In genomic region chr4:103466019-103466589, GRCm38 (mm10) we compare ENCODE assay signal across 22 mouse cellular contexts.
DNase-seq lines count a peak whose midpoint lies in the region; ATAC-seq and TF ChIP-seq lines count a peak whose summit lies in the region.
"Had no signal": no experiment of that assay in that cellular context is flagged by ENCODE, and none has a peak within 500 bp of the region (broad histone marks: within the 10 kb centered on the region; RNA-seq: fewer than 3 reads in every experiment).

No protein-coding gene starts in this region.

- H3K9ac ChIP-seq in forebrain, embryonic 12.5 days = no peak overlapping the region
- no peak overlapping the region for H3K9ac ChIP-seq in forebrain, embryonic 13.5 days
- H3K9ac ChIP-seq in midbrain, postnatal 0 days (replicated peaks; ENCODE audit: low read length, poor library complexity, severe bottlenecking) = no peak overlapping the region
- H3K9ac ChIP-seq in midbrain, embryonic 15.5 days = no peak overlapping the region
- H3K9ac ChIP-seq: embryonic facial prominence, embryonic 15.5 days; heart, embryonic 15.5 days; hindbrain, embryonic 14.5 days; intestine, embryonic 15.5 days had no signal

- no peaks in the 10 kb centered on the region for H3K27me3 ChIP-seq in forebrain, embryonic 12.5 days
- H3K27me3 ChIP-seq in forebrain, embryonic 13.5 days = no peaks in the 10 kb centered on the region
- no peaks in the 10 kb centered on the region for H3K27me3 ChIP-seq in heart, embryonic 10.5 days (ENCODE audit: insufficient read depth, poor library complexity, severe bottlenecking)
- H3K27me3 ChIP-seq in midbrain, postnatal 0 days (ENCODE audit: insufficient read depth, low read length) = no peaks in the 10 kb centered on the region
- H3K27me3 ChIP-seq in midbrain, embryonic 15.5 days (replicated peaks) = no peaks in the 10 kb centered on the region
- H3K27me3 ChIP-seq: embryonic facial prominence, embryonic 15.5 days; heart, embryonic 15.5 days; intestine, embryonic 15.5 days had no signal

- DNase-seq in heart, embryonic 10.5 days (ENCODE audit: low spot score) = peak; percentile 19
- no peak for DNase-seq in heart, postnatal 4 days
- peak; percentile 3 for DNase-seq in midbrain, postnatal 0 days (ENCODE audit: low spot score)
- DNase-seq in adrenal gland, adult (ENCODE audit: inconsistent age in 2 of 2, low spot score in 1 of 2) = no peak
- DNase-seq: adrenal gland, postnatal 25 days; cerebellum, adult 2 months; cerebellum, postnatal 10 days; embryo, embryonic 11 days; gastrocnemius, adult 2 months; gastrocnemius, postnatal 25 days; heart, postnatal 14 days; kidney, adult 18-20 months had no signal

- H3K9me3 ChIP-seq in forebrain, embryonic 12.5 days = no peaks in the 10 kb centered on the region
- no peaks in the 10 kb centered on the region for H3K9me3 ChIP-seq in forebrain, embryonic 13.5 days (replicated peaks)
- no peaks in the 10 kb centered on the region for H3K9me3 ChIP-seq in heart, embryonic 10.5 days
- H3K9me3 ChIP-seq in midbrain, postnatal 0 days (ENCODE audit: low read length) = no peaks in the 10 kb centered on the region
- no peaks in the 10 kb centered on the region for H3K9me3 ChIP-seq in midbrain, embryonic 15.5 days
- H3K9me3 ChIP-seq: embryonic facial prominence, embryonic 15.5 days; heart, embryonic 15.5 days; hindbrain, embryonic 10.5 days; intestine, embryonic 15.5 days had no signal

- TF ChIP-seq CTCF in midbrain, postnatal 0 days (IDR thresholded peaks at IDR 0.05) = no peak

- peaks cover 9% of the 10 kb centered on the region; the same call in 1 of the 2 replicates for H3K4me1 ChIP-seq in forebrain, embryonic 12.5 days
- H3K4me1 ChIP-seq in forebrain, embryonic 13.5 days = peaks cover 15% of the 10 kb centered on the region; the same call in 1 of the 2 replicates
- H3K4me1 ChIP-seq in heart, embryonic 10.5 days = no peaks in the 10 kb centered on the region
- no peaks in the 10 kb centered on the region for H3K4me1 ChIP-seq in midbrain, postnatal 0 days (ENCODE audit: insufficient read depth, low read length)
- H3K4me1 ChIP-seq in midbrain, embryonic 15.5 days = no peaks in the 10 kb centered on the region
- H3K4me1 ChIP-seq: embryonic facial prominence, embryonic 15.5 days; heart, embryonic 15.5 days; hindbrain, embryonic 10.5 days; intestine, embryonic 15.5 days had no signal

- no peaks in the 10 kb centered on the region for H3K36me3 ChIP-seq in forebrain, embryonic 12.5 days (replicated peaks)
- H3K36me3 ChIP-seq in forebrain, embryonic 13.5 days (ENCODE audit: poor library complexity, severe bottlenecking) = no peaks in the 10 kb centered on the region
- no peaks in the 10 kb centered on the region for H3K36me3 ChIP-seq in heart, embryonic 10.5 days
- H3K36me3 ChIP-seq in midbrain, postnatal 0 days (ENCODE audit: insufficient read depth, low read length) = no peaks in the 10 kb centered on the region
- H3K36me3 ChIP-seq in midbrain, embryonic 15.5 days (replicated peaks) = no peaks in the 10 kb centered on the region
- H3K36me3 ChIP-seq: embryonic facial prominence, embryonic 15.5 days; heart, embryonic 15.5 days; hindbrain, embryonic 10.5 days; intestine, embryonic 15.5 days had no signal

- H3K4me2 ChIP-seq in forebrain, embryonic 12.5 days = no peak overlapping the region
- H3K4me2 ChIP-seq in forebrain, embryonic 13.5 days = no peak overlapping the region
- H3K4me2 ChIP-seq in midbrain, postnatal 0 days (ENCODE audit: low read depth, low read length, poor library complexity, severe bottlenecking) = no peak overlapping the region
- H3K4me2 ChIP-seq in midbrain, embryonic 15.5 days = no peak overlapping the region
- H3K4me2 ChIP-seq: embryonic facial prominence, embryonic 15.5 days; heart, embryonic 15.5 days; hindbrain, embryonic 14.5 days; intestine, embryonic 15.5 days had no signal

- no peak overlapping the region for H3K27ac ChIP-seq in forebrain, embryonic 12.5 days
- H3K27ac ChIP-seq in forebrain, embryonic 13.5 days = no peak overlapping the region
- no peak overlapping the region for H3K27ac ChIP-seq in heart, embryonic 10.5 days
- H3K27ac ChIP-seq in midbrain, postnatal 0 days (ENCODE audit: low read depth, low read length) = no peak overlapping the region
- H3K27ac ChIP-seq in midbrain, embryonic 15.5 days = no peak overlapping the region
- H3K27ac ChIP-seq: embryonic facial prominence, embryonic 15.5 days; gastrocnemius, adult 2 months; heart, embryonic 15.5 days; hindbrain, embryonic 10.5 days; hindbrain, embryonic 14.5 days; intestine, embryonic 15.5 days had no signal

- no peak overlapping the region for H3K4me3 ChIP-seq in forebrain, embryonic 12.5 days (replicated peaks)
- H3K4me3 ChIP-seq in forebrain, embryonic 13.5 days = no peak overlapping the region
- H3K4me3 ChIP-seq in heart, embryonic 10.5 days = no peak overlapping the region
- H3K4me3 ChIP-seq in midbrain, postnatal 0 days (ENCODE audit: low read depth, low read length) = no peak overlapping the region
- no peak overlapping the region for H3K4me3 ChIP-seq in midbrain, embryonic 15.5 days
- H3K4me3 ChIP-seq: embryonic facial prominence, embryonic 15.5 days; erythroblast, embryonic 14.5 days; gastrocnemius, adult 2 months; heart, embryonic 15.5 days; hindbrain, embryonic 10.5 days; intestine, embryonic 15.5 days had no signal

- 0 out of 2 replicates have a peak, but pooled peaks have one; percentile 39 for ATAC-seq in forebrain, embryonic 12.5 days (ENCODE audit: low FRiP score)
- ATAC-seq in forebrain, embryonic 13.5 days = no peak
- ATAC-seq in midbrain, postnatal 0 days (ENCODE audit: low FRiP score) = no peak
- no peak for ATAC-seq in midbrain, embryonic 15.5 days (replicated peaks)
- ATAC-seq in monocyte, adult 5-6 weeks (replicated peaks; ENCODE audit: insufficient number of reproducible peaks, low FRiP score, low TSS enrichment, poor library complexity, severe bottlenecking) = no peak
- ATAC-seq: intestine, embryonic 15.5 days had no signal

- 39% methylated on average over 7 of the region's 7 CpGs for WGBS in forebrain, embryonic 12.5 days
- WGBS in forebrain, embryonic 13.5 days = 19% methylated on average over 7 of the region's 7 CpGs
- 78% methylated on average over 7 of the region's 7 CpGs for WGBS in heart, embryonic 10.5 days
- 55% methylated on average over 7 of the region's 7 CpGs for WGBS in midbrain, postnatal 0 days
- WGBS in midbrain, embryonic 15.5 days = 38% methylated on average over 7 of the region's 7 CpGs

Comparison
In these comparisons a context has a peak if more than half of its experiments do, and no peak if none do; other contexts are left out.
1. DNase-seq: peak in heart, embryonic 10.5 days (single experiment) and midbrain, postnatal 0 days (single experiment); none in heart, postnatal 4 days (single experiment) and adrenal gland, adult (0 of 2).